Mouse (Mus musculus) hindbrain, embryonic 11.5 days (tissue): ENCODE data around the gene Alg5. TPM values are rescaled to one million over a fixed set of nuclear protein-coding genes. Genes with fewer than 3 reads are reported as not detected.

Experiments used
- ATAC-seq: fragments of 200-750 bp; cut with Nextera tagmentation; 2 replicates; pipeline ENCODE4 v1.8.0; 2017; ENCODE audit warnings: mild to moderate bottlenecking, moderate TSS enrichment, moderate library complexity; ENCODE audit not compliant: low FRiP score
- DNase-seq: peaks from one replicate; pipeline ENCODE4 v3.0.0-alpha.2; 2015; ENCODE audit warnings: low spot score
- H3K27ac ChIP-seq: fragments of 300-500 bp; sonication (generic); 2 replicates; pipeline ENCODE4 v1.5.1; 2014; ENCODE audit warnings: mild to moderate bottlenecking, low read depth, low read length
- H3K27me3 ChIP-seq: fragments of 300-500 bp; sonication (generic); 2 replicates; pipeline ENCODE4 v1.6.1; 2014; ENCODE audit warnings: mild to moderate bottlenecking, low read length, moderate library complexity, mixed read lengths; ENCODE audit not compliant: control insufficient read depth, insufficient read depth
- H3K36me3 ChIP-seq: fragments of 300-500 bp; sonication (generic); 2 replicates; pipeline ENCODE4 v1.6.1; 2014; ENCODE audit warnings: mild to moderate bottlenecking, low read length, moderate library complexity, mixed read lengths; ENCODE audit not compliant: control insufficient read depth, insufficient read depth
- H3K4me1 ChIP-seq: fragments of 300-500 bp; sonication (generic); replicated peaks from 2 replicates; pipeline ENCODE4 v1.6.1; 2014; ENCODE audit warnings: low read length, mixed read lengths; ENCODE audit not compliant: control insufficient read depth, insufficient read depth
- H3K4me2 ChIP-seq: fragments of 300-500 bp; sonication (generic); replicated peaks from 2 replicates; pipeline ENCODE4 v1.6.1; 2014; ENCODE audit warnings: mild to moderate bottlenecking, low read depth, low read length
- H3K4me3 ChIP-seq: fragments of 300-500 bp; sonication (generic); 2 replicates; pipeline ENCODE4 v1.5.1; 2014; ENCODE audit warnings: low read depth, low read length
- H3K9ac ChIP-seq: fragments of 300-500 bp; sonication (generic); 2 replicates; pipeline ENCODE4 v1.6.1; 2014; ENCODE audit warnings: low read depth, low read length
- H3K9me3 ChIP-seq: fragments of 300-500 bp; sonication (generic); 2 replicates; pipeline ENCODE4 v1.6.1; 2016; ENCODE audit warnings: low read length; ENCODE audit not compliant: control insufficient read depth
- WGBS: fragments of 180-500 bp; shearing (Covaris S2); extraction: QIAGEN DNeasy Blood & Tissue Kit; methylation state at CpG from one replicate; pipeline ENCODE4 v1.1.7; 2014; 5-methylcytosine and 5-hydroxymethylcytosine counted together
- polyA plus RNA-seq: library from polyadenylated mRNA; unstranded; fragments of >200 nt; fragmentation: Nextera tagmentation; extraction: Ambion mirVana; gene quantifications from 2 replicates; pipeline ENCODE4 v1.2.1, GENCODE M21; 2014

The Alg5 gene
- polyA plus RNA-seq, 1 experiment from 2014 or later = 48.5 TPM

DNA sequence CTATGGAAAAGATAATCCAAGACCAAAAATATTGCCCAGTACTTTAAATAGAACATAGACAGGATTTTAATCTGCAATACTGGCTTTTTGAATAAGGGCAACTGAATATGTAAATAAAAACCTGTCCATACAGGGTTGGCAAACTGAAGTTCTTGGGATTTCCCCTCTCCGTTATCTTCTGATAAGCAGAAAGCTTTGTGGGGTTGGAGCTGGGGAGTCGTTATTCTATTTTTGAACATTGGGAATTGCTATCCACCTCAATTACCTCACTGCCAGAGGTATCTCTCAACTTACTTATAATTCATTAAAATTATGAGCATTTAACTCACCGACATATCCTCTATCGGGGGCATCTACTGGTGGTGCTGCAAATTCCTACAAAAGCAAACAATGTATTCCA is 3.0 kb upstream of the Alg5 start:
- H3K4me1 ChIP-seq = no peaks in the 10 kb centered on the region
- no peaks in the 10 kb centered on the region for H3K27me3 ChIP-seq
- H3K4me2 ChIP-seq = no peak overlapping the region
- peaks cover 4% of the 10 kb centered on the region; the same call in 1 of the 2 replicates for H3K36me3 ChIP-seq
- H3K4me3 ChIP-seq = no peak overlapping the region
- no peaks in the 10 kb centered on the region for H3K9me3 ChIP-seq
- 94% methylated on average over 4 of the region's 4 CpGs for WGBS
- ATAC-seq (no peak), DNase-seq (no peak)
- H3K27ac ChIP-seq = no peak overlapping the region
- no peak overlapping the region for H3K9ac ChIP-seq

DNA sequence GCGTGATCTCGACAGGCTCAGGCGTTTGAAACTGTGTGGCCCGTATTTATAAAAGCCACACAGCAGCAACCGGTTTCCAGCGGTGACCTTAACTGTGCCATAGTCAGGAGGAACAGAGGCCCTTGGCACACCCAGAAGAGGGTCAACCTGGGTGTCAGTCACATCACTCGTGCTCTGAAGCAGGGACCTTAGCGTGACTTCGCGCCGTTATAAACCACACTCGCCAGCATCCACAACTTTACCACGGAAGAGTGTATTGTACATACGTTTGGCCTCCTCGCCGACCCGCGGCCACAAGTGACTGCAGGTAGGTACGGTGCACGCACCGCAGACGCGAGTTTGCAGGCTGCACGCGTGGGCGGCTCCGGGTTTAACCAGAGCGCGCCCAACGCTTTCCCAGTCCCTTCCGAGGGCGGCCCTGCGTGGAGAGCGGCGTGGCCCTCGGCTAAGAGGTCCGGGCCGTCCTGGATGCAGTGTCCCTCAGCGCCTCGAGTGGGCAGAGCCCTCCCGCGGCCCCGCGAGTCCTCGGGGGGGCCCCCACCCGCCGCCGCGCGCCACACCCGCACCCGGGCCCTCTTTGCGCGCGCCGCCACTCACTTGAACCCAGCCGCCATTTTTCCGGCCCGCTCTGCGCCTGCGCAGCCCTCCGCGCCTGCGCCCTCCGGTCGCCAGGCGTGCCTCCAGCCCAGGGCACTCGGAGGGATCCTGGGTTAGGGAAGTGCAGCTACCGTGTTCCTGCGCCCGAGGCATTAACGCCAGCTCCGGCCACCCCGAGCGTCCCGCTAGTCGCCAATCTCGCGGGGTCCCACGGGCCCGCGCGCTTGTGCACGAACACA is 710 bp upstream of the Alg5 start:
- H3K4me3 ChIP-seq = peak overlapping the region; percentile 62
- WGBS = under 1% methylated on average over 81 of the region's 84 CpGs
- peaks cover 2% of the 10 kb centered on the region; the same call in 1 of the 2 replicates for H3K36me3 ChIP-seq
- H3K9me3 ChIP-seq = no peaks in the 10 kb centered on the region
- peak; percentile 97 for ATAC-seq
- H3K9ac ChIP-seq = peak overlapping the region; percentile 88
- peak overlapping the region; percentile 96 for H3K27ac ChIP-seq
- peak overlapping the region; percentile 77 for H3K4me2 ChIP-seq
- no peaks in the 10 kb centered on the region for H3K27me3 ChIP-seq
- H3K4me1 ChIP-seq = no peaks in the 10 kb centered on the region
- DNase-seq = peak; percentile 94

DNA sequence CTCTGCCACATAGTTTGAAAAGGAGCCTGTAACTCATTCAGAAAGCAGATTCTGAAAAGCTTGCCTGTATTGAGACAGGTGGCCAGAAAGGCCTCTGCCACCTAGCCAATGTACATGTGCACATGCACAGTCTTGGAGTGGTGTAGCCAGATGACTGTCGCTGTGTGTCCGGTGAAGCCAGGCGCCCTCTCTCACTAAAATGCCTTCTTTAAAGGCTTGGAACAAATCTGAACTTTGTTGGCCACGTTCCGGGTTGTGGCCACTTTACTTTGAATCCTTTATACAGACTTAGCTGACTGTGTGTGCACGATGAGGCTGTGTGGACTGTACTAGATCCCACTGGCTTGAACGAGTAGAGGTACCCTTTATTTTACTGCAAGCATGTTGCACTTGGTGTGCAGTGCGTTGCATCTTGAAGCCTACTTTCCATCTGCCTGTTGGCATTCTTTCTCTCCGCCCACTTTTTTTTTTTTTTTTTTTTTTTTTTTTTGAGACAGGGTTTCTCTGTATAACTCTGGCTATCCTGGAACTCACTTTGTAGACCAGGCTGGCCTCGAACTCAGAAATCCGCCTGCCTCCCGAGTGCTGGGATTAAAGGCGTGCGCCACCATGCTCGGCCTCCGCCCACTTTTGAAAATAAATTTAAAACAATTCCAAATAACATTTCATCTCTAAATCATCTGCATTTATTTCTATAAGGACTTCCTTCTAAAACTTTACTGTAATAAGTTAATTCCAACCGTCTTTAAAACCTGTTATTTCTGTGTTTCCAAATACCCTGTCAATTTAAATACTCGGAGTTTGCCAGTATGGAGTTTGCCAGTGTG is 975 bp downstream of the Alg5 start:
- no peak overlapping the region for H3K27ac ChIP-seq
- H3K36me3 ChIP-seq = peaks cover 5% of the 10 kb centered on the region; the same call in 1 of the 2 replicates
- H3K27me3 ChIP-seq = no peaks in the 10 kb centered on the region
- no peaks in the 10 kb centered on the region for H3K4me1 ChIP-seq
- H3K9ac ChIP-seq = peak overlapping the region; percentile 88
- peak overlapping the region; percentile 77 for H3K4me2 ChIP-seq
- ATAC-seq (no peak), DNase-seq (peak; percentile 39)
- WGBS = 60% methylated on average over 18 of the region's 18 CpGs
- H3K4me3 ChIP-seq = peak overlapping the region; percentile 62
- H3K9me3 ChIP-seq = no peaks in the 10 kb centered on the region

DNA sequence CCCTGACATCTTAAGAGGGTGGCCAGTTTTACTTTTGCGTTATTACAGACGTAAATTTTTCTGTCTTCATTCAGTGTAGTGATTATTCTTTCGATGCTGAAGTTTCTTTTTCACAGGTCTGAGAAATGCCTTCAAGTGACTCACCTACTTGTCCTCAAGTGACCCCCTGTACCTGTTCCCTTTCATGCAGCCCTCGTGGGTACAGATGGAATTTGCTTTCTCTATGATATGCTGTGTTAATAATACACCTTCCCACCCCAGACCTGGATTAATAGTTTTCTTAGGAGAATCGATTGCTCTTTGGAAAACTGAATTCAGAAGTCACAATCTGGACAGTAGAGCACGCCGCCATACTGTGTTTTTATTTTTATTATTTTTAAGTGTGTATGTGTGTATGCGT is 2.0 kb downstream of the Alg5 start:
- Histone ChIP-seq H3K4me2 (no peak overlapping the region), H3K36me3 (peaks cover 12% of the 10 kb centered on the region; the same call in 1 of the 2 replicates), H3K4me1 (no peaks in the 10 kb centered on the region), H3K27ac (no peak overlapping the region), H3K27me3 (no peaks in the 10 kb centered on the region), H3K9me3 (no peaks in the 10 kb centered on the region), H3K9ac (no peak overlapping the region), H3K4me3 (no peak overlapping the region)
- DNase-seq (no peak), ATAC-seq (no peak)
- 97% methylated on average over 8 of the region's 8 CpGs for WGBS

DNA sequence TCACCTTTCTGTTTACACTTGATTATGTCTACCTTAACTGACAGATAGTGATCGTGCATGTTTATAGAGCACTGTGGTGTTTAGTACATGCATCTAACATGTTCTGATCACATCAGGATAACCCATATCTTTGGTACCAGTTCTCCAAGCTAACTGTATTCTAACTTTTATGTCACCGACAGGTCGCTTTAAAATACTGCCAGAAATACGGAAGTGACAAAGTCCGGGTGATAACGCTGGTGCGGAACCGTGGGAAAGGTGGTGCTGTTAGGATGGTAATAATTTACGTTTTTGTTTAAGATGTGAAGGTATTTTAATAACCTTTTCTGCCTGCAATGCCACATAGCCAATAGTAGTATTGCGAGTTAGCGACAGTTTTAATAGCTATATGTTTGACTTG is 6.6 kb downstream of the Alg5 start:
- no peaks in the 10 kb centered on the region for H3K4me1 ChIP-seq
- H3K36me3 ChIP-seq = peaks cover 22% of the 10 kb centered on the region
- no peaks in the 10 kb centered on the region for H3K27me3 ChIP-seq
- 97% methylated on average over 11 of the region's 11 CpGs for whole genome bisulfite sequencing
- no peak for ATAC-seq
- DNase-seq = no peak
- no peak overlapping the region for H3K4me3 ChIP-seq
- H3K9ac ChIP-seq = no peak overlapping the region
- H3K9me3 ChIP-seq = no peaks in the 10 kb centered on the region
- no peak overlapping the region for H3K4me2 ChIP-seq
- H3K27ac ChIP-seq = no peak overlapping the region

DNA sequence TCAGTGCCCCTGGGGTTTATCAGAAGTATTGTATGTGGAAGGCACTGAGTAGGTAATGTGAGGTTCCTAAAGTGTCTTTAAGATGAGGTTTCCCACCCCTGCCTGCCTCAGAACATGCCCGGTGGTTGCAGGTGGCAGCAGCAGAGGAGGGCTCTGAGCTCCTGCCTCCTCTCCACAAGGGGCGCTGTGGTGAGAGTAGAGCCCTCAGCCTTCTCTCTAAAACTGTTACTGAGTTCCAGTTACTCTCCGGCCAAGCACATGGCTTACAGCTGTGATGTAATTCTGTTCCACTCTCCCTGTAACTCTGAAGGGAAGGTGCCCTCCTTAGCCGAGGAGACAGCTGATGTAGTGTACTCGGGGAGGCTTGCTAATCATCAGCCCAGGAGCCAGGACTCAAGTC is 10.5 kb downstream of the Alg5 start:
- no peak overlapping the region for H3K9ac ChIP-seq
- no peaks in the 10 kb centered on the region for H3K4me1 ChIP-seq
- DNase-seq = peak; percentile 54
- H3K4me3 ChIP-seq = no peak overlapping the region
- H3K36me3 ChIP-seq = peaks cover 20% of the 10 kb centered on the region
- no peak overlapping the region for H3K4me2 ChIP-seq
- H3K9me3 ChIP-seq = no peaks in the 10 kb centered on the region
- H3K27me3 ChIP-seq = no peaks in the 10 kb centered on the region
- WGBS = 68% methylated on average over 5 of the region's 5 CpGs
- H3K27ac ChIP-seq = no peak overlapping the region
- ATAC-seq = no peak

DNA sequence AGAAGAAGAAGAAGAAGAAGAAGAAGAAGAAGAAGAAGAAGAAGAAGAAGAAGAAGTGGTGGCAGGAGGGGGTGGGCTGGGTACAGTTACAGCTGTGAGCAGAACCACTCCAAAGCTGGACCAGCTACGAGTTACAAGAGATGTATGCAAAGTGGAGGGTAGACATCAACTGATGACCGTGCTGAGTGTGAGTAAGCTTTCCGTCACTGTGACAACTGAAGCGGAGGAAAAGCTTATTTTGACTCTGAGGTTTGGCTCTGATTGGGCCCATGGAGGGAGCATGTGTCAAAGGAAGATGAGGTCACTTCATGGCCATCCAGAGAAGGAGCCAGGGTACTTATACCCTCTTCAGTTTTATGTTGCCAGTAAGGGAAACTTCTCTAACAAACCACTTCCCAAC is 18.1 kb downstream of the Alg5 start:
- 88% methylated on average over 4 of the region's 4 CpGs for WGBS
- peaks cover 3% of the 10 kb centered on the region for H3K4me1 ChIP-seq
- H3K4me2 ChIP-seq = no peak overlapping the region
- H3K36me3 ChIP-seq = 0 out of 2 replicates have a peak, but pooled peaks cover 2% of the 10 kb centered on the region
- H3K9ac ChIP-seq = no peak overlapping the region
- H3K4me3 ChIP-seq = no peak overlapping the region
- no peak for ATAC-seq
- H3K9me3 ChIP-seq = no peaks in the 10 kb centered on the region
- H3K27ac ChIP-seq = no peak overlapping the region
- peaks cover 7% of the 10 kb centered on the region; the same call in 1 of the 2 replicates for H3K27me3 ChIP-seq
- DNase-seq = no peak

DNA sequence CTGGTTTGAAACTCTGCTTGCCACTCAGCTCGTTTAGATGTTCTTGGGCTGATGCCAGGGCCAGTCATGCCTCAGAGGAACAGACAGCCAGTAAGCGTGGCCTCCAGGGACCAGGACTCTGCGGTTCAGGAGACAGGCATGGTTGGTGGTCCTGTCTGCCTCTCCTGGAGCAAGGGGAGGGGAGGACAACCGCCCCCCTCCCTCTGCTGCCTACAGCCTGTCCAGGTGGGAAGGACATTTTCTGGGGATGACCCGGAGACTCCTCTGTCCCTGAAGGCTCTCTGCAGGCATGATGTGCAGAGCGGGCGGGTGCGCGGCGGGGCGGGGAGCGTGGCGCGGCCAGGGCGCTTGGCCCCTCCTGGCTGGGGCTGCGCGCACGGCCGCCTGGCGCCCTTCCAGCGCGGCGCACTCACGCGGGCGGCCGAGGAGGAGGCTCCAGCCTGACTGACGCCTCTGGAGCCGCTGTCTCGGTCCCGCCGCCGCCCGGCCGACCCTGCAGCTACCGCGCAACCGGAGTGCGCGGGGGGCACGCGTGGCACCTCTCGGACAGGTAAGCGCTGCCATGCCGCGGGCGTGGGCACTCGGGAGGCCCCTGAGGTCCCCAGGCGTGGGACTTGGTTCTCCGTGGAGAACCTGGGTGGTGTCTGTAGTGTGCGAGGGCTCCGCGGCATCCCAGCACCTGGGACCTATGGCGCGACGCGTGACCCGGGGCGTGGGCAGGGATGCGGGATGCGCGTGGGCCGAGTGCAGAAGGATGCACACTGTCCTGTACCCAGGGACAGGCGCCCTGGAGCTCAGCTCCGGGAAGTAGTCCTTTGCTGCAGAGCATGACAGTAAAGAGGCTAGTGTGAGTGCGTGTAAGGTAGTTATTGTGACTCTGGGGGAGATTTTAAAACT is 20.1 kb downstream of the Alg5 start, which contains the start of gene Smad9:
Gene Smad9 (plus strand): TSS at position 438 of the 897 bp plus-strand sequence.
- WGBS = 1% methylated on average over 58 of the region's 66 CpGs
- Histone ChIP-seq H3K9me3 (no peaks in the 10 kb centered on the region), H3K4me2 (peak within 1 kb of the TSS; percentile 100), H3K27ac (no peak within 1 kb of the TSS), H3K4me3 (peak within 1 kb of the TSS; percentile 57), H3K36me3 (0 out of 2 replicates have a peak, but pooled peaks cover 2% of the 10 kb centered on the region), H3K4me1 (peaks cover 3% of the 10 kb centered on the region), H3K27me3 (peaks cover 7% of the 10 kb centered on the region; the same call in 1 of the 2 replicates), H3K9ac (peak within 1 kb of the TSS; percentile 62)
- ATAC-seq = peak; percentile 87
- DNase-seq = peak; percentile 63
